Mouse (Mus musculus) limb, embryonic 15.5 days (tissue): ENCODE results near the gene Exosc6. TPM values are rescaled to one million over a fixed set of nuclear protein-coding genes. Genes with fewer than 3 reads are reported as not detected.
"Not testable (repeated sequence)": the region's sequence is repeated elsewhere in the genome, so short reads cannot be mapped to it uniquely, and the experiment has no call there.

Experiments
- ATAC-seq: fragments of 200-750 bp; cut with Nextera tagmentation; 2 replicates; pipeline ENCODE4 v1.8.0; 2017; ENCODE audit warnings: low read depth, moderate TSS enrichment; ENCODE audit not compliant: insufficient number of reproducible peaks, low FRiP score, low TSS enrichment
- H3K27ac ChIP-seq: fragments of 300-500 bp; sonication (generic); 2 replicates; pipeline ENCODE4 v1.5.1; 2015; ENCODE audit warnings: moderate library complexity, mild to moderate bottlenecking, inconsistent platforms
- H3K27me3 ChIP-seq: fragments of 300-500 bp; sonication (generic); 2 replicates; pipeline ENCODE4 v1.6.1; 2015; ENCODE audit warnings: inconsistent platforms
- H3K36me3 ChIP-seq: fragments of 300-500 bp; sonication (generic); 2 replicates; pipeline ENCODE4 v1.6.1; 2015; ENCODE audit warnings: inconsistent platforms
- H3K4me1 ChIP-seq: fragments of 300-500 bp; sonication (generic); 2 replicates; pipeline ENCODE4 v1.6.1; 2015; ENCODE audit warnings: inconsistent platforms
- H3K4me2 ChIP-seq: fragments of 300-500 bp; sonication (generic); 2 replicates; pipeline ENCODE4 v1.6.1; 2015; ENCODE audit warnings: mild to moderate bottlenecking, inconsistent platforms
- H3K4me3 ChIP-seq: fragments of 300-500 bp; sonication (generic); 2 replicates; pipeline ENCODE4 v1.5.1; 2015; ENCODE audit warnings: mild to moderate bottlenecking, inconsistent platforms
- H3K9ac ChIP-seq: fragments of 300-500 bp; sonication (generic); 2 replicates; pipeline ENCODE4 v1.6.1; 2015; ENCODE audit warnings: inconsistent platforms
- H3K9me3 ChIP-seq: fragments of 300-500 bp; sonication (generic); 2 replicates; pipeline ENCODE4 v1.6.1; 2016; ENCODE audit warnings: inconsistent platforms
- WGBS: fragments of 180-500 bp; shearing (Covaris S2); methylation state at CpG from one replicate; pipeline ENCODE4 v1.1.7; 2015; 5-methylcytosine and 5-hydroxymethylcytosine counted together
- polyA plus RNA-seq: library from polyadenylated mRNA; unstranded; fragments of >200 nt; fragmentation: Nextera tagmentation; extraction: Ambion mirVana; gene quantifications from 2 replicates; pipeline ENCODE4 v1.2.1, GENCODE M21; 2015

Exosc6 gene
- polyA plus RNA-seq, 1 experiment from 2014 or later = 8.2 TPM

DNA sequence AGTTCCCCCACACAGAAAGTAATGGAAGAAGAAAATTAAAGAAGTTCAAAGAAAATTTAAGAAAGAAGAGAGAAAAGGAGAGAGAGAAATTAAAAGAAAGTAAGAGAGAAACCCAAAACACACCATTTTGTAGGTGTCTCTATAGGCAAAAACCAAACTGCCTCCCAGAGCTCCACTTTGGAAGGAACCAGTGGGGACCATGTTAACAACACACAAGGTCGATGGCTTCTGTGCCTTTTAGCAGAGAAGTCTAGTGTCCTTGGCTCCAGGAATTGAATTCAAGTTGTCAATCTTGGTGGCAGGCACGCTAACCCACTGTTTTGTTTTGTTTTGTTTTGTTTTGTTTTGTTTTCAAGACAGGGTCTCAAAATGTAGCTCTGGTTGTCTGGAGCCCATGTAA lies 6.8 kb downstream of the Exosc6 start:
- 60% methylated on average over 2 of the region's 2 CpGs for WGBS
- H3K9ac ChIP-seq = no peak overlapping the region
- peaks cover 17% of the 10 kb centered on the region for H3K4me1 ChIP-seq
- H3K9me3 ChIP-seq = no peaks in the 10 kb centered on the region
- H3K36me3 ChIP-seq = peaks cover 9% of the 10 kb centered on the region; the same call in 1 of the 2 replicates
- peak overlapping the region; percentile 66 for H3K4me3 ChIP-seq
- no peaks in the 10 kb centered on the region for H3K27me3 ChIP-seq
- peak overlapping the region; percentile 70 for H3K4me2 ChIP-seq
- ATAC-seq = no peak
- peak overlapping the region; percentile 9; the same call in 1 of the 2 replicates for H3K27ac ChIP-seq

DNA sequence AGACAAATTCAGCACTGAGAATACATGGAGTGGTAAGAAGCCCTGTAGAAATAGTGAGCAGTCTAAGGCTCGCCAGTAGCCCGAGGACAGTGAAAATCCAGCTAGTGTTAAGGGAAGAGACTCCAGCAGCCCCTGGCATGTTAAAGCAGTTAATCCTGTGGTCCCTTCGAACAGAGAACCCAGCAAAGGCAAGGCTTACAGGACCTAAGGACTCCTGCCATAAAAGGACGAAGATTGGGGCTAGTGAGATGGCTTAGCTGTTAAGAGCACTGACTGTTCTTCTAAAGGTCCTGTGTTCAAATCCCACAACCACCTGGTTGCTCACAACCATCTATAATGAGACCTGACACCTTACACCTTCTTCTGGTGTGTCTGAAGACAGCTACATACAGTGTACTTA lies 10.2 kb downstream of the Exosc6 start:
- no peak for ATAC-seq
- Histone ChIP-seq H3K27ac (no peak overlapping the region), H3K27me3 (no peaks in the 10 kb centered on the region), H3K9ac (no peak overlapping the region), H3K4me3 (no peak overlapping the region), H3K4me2 (no peak overlapping the region), H3K9me3 (no peaks in the 10 kb centered on the region), H3K4me1 (peaks cover 9% of the 10 kb centered on the region), H3K36me3 (no peaks in the 10 kb centered on the region)
- 59% methylated on average over 4 of the region's 4 CpGs for WGBS

DNA sequence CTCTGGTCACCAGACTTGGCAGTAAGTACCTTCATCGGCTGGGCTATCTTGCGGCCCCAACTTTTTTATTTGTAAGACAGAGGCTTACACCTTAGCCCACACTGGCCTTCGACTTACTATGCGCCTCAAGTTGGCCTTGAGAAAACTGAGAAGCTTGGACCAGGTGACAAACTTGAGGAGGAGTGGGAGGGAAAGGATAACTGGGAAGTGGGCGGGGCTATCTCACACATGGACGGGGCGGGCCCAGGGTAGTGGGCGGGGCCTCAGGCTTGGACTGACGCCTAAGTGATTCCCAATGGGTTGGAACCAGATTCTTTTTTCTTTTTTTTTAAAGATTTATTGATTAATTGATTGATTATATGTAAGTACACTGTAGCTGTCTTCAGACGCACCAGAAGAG lies 11.3 kb downstream of the Exosc6 start:
- no peak overlapping the region for H3K4me2 ChIP-seq
- no peaks in the 10 kb centered on the region for H3K36me3 ChIP-seq
- H3K4me3 ChIP-seq = no peak overlapping the region
- H3K27me3 ChIP-seq = no peaks in the 10 kb centered on the region
- 29% methylated on average over 10 of the region's 10 CpGs for whole genome bisulfite sequencing
- no peak overlapping the region for H3K9ac ChIP-seq
- H3K4me1 ChIP-seq = no peaks in the 10 kb centered on the region
- H3K27ac ChIP-seq = no peak overlapping the region
- H3K9me3 ChIP-seq = no peaks in the 10 kb centered on the region
- ATAC-seq = no peak

DNA sequence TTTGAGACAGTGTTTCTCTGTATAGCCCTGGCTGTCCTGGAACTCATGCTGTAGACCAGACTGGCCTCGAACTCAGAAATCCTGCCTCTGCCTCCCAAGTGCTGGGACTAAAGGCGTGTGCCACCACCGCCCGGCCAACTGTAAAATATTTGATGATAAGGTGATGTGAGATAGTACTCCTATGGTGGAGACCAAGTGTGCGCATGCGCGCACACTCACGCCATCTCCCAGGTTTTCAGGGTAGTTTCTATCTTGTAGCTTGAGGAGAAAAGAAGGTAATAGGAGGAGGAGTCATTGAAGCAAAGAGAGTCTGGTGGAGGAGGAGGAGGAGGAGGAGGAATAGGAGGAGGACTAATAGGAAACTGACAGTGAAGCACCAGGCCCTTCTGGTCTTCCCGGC lies 12.5 kb downstream of the Exosc6 start:
- not testable (repeated sequence) for H3K9me3 ChIP-seq, H3K27ac ChIP-seq, H3K9ac ChIP-seq, ATAC-seq, H3K36me3 ChIP-seq, H3K4me1 ChIP-seq, H3K27me3 ChIP-seq, H3K4me2 ChIP-seq, H3K4me3 ChIP-seq
- 92% methylated on average over 9 of the region's 9 CpGs for WGBS

DNA sequence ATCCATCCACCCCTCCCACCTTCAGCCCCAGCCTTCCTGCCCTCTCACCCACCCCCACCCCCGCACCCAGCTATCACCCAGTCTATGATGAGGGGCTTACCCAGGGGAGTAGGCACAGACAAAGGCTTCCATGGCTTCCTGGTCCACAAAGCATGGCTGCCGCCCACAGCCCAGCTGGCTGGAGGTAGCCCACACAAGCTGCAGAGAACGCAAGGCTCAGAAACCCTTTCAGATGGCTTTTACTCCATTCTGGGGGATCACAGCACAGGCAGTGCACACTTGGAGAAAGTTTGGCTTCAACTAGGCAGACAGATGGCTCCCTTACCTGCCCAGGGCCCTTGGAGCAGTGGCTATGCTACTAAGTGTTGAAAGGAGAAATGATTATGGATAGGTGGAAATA lies 19.8 kb downstream of the Exosc6 start:
- Histone ChIP-seq H3K9me3 (no peaks in the 10 kb centered on the region), H3K27me3 (no peaks in the 10 kb centered on the region), H3K4me1 (no peaks in the 10 kb centered on the region; the same call in 1 of the 2 replicates), H3K9ac (no peak overlapping the region), H3K36me3 (no peaks in the 10 kb centered on the region), H3K27ac (no peak overlapping the region), H3K4me3 (no peak overlapping the region), H3K4me2 (no peak overlapping the region)
- no peak for ATAC-seq
- 83% methylated on average over 3 of the region's 3 CpGs for WGBS

DNA sequence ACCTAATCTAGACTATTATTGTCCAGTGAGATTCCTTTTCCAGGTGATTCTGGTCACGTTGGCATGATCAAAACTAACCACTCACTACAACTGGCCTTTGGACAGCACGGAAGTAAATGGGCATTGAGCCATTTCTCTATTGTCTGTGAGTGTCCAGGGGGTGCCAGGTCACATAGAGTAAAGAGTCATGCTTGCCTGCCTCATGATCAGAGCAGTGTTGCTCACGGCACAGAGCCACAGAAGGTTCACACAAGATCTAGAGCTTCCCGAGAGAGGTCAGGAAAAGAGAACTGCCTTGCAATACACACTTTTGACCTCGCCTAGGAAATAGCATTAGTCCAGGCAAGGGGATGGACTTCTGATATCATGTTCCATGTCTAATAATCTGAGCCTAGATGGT lies 23.3 kb downstream of the Exosc6 start:
- Histone ChIP-seq H3K9me3 (no peaks in the 10 kb centered on the region), H3K4me2 (no peak overlapping the region), H3K4me3 (no peak overlapping the region), H3K27me3 (no peaks in the 10 kb centered on the region), H3K36me3 (no peaks in the 10 kb centered on the region), H3K4me1 (no peaks in the 10 kb centered on the region; the same call in 1 of the 2 replicates), H3K9ac (no peak overlapping the region), H3K27ac (no peak overlapping the region)
- 68% methylated on average over 5 of the region's 5 CpGs for WGBS
- no peak for ATAC-seq

DNA sequence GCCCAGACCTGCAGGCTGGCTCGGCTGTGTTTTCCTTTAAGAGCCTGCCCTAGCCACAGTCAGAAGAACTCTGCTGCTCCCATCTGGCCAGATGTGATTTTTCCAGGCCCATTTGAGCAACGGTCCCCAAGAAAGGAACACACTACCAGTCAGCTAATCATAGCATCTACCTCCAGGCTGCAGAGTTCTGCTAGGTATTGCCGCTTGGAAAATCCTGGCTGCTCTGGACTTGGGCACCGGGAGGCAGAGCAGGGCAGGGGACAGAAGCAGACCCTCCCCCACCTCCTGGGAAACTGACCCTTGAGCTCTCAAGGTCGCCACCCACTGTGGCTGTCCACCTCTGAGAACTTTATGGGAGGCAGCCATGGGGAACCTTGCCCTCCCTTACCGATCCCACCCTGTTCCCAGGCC lies 23.7 kb downstream of the Exosc6 start:
- H3K27me3 ChIP-seq = no peaks in the 10 kb centered on the region
- no peak overlapping the region for H3K9ac ChIP-seq
- no peaks in the 10 kb centered on the region for H3K9me3 ChIP-seq

DNA sequence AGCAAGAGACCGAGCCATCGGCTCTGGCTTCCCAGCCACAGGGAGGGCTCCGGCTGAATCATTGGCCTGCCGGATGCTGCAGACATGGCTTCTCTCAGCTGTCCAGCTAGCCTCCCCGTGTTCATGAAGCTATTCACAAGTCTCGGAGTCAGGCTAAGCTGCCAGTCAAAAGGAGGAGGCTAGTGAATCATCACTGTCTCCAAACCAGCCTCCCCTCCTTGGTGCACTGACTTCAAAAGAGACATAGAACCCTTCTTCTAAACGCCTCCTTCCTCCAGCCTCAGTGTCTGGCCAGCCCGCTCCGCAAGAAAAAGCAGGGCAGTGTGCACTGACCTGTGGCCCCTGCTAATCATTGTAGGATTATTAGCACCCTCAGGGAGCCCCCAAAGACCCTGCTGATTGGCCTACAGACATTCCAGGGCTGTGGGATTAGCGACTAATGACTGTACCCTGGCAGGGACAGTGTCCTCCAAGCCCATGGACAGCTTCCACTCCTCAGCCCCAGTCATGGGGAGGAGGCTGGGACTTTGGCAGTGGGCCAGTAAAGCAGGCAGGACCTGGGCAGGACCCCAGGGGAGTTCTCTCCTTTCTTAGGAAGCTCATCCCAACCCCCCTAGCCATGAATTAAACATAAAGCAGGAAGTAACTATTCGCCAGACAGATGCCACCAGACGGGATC lies 25.6 kb downstream of the Exosc6 start:
- Histone ChIP-seq H3K4me1 (no peaks in the 10 kb centered on the region; the same call in 1 of the 2 replicates), H3K4me3 (no peak overlapping the region), H3K9me3 (no peaks in the 10 kb centered on the region), H3K27ac (no peak overlapping the region), H3K36me3 (no peaks in the 10 kb centered on the region), H3K9ac (no peak overlapping the region), H3K27me3 (no peaks in the 10 kb centered on the region), H3K4me2 (no peak overlapping the region)
- WGBS = 48% methylated on average over 12 of the region's 12 CpGs
- ATAC-seq = no peak

More for the DNA sequence above, 23.7 kb downstream of the Exosc6 start:
- no peak overlapping the region for H3K4me3 ChIP-seq
- H3K4me1 ChIP-seq = no peaks in the 10 kb centered on the region; the same call in 1 of the 2 replicates
- WGBS = 27% methylated on average over 6 of the region's 6 CpGs
- no peak overlapping the region for H3K4me2 ChIP-seq
- ATAC-seq = no peak
- H3K36me3 ChIP-seq = no peaks in the 10 kb centered on the region
- no peak overlapping the region for H3K27ac ChIP-seq

DNA sequence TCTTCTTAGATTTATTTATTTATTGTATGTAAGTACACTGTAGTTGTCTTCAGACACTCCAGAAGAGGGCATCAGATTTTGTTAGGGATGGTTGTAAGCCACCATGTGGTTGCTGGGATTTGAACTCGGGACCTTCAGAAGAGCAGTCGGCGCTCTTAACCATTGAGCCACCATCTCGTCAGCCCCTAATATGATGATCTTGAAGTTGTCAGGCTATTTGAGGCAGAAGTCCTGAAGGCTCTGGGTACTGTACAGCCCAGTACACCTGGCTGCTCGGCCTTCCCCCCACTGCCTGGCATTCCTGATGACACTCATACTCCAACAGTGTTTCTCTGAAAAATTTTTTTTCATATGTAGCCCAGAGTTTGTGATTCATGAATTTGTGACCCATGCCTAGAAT lies 27.8 kb downstream of the Exosc6 start:
- H3K9me3 ChIP-seq = not testable (repeated sequence)

DNA sequence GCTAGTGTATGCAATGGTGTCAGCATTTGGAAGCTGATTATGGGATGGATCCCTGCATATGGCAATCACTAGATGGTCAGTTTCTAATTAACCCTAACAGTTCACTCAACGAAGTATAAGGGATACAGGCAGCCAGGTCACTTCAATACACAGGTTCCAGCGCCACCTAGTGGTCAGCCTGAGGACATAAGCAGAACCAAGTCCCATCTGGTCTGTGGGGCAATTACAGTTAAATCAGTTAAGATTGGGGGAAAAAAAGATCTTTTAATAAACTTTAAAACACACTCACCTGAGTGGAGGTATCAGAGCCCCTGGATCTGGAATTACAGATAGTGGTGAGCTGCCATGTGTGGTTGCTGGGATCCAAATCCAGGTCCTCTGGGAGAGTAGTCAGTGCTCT lies 34.0 kb downstream of the Exosc6 start:
- H3K27ac ChIP-seq = no peak overlapping the region
- no peak for ATAC-seq
- H3K4me2 ChIP-seq = no peak overlapping the region
- 0% methylated on average over 2 of the region's 2 CpGs for WGBS
- H3K27me3 ChIP-seq = no peaks in the 10 kb centered on the region
- H3K4me1 ChIP-seq = peaks cover 6% of the 10 kb centered on the region
- no peak overlapping the region for H3K4me3 ChIP-seq
- H3K36me3 ChIP-seq = no peaks in the 10 kb centered on the region
- H3K9me3 ChIP-seq = no peaks in the 10 kb centered on the region
- no peak overlapping the region for H3K9ac ChIP-seq

More for the DNA sequence above, 27.8 kb downstream of the Exosc6 start:
- H3K27me3 ChIP-seq, ATAC-seq, H3K27ac ChIP-seq, H3K4me3 ChIP-seq, H3K4me1 ChIP-seq, H3K9ac ChIP-seq, H3K4me2 ChIP-seq, H3K36me3 ChIP-seq: not testable (repeated sequence)
- 84% methylated on average over 5 of the region's 5 CpGs for WGBS

DNA sequence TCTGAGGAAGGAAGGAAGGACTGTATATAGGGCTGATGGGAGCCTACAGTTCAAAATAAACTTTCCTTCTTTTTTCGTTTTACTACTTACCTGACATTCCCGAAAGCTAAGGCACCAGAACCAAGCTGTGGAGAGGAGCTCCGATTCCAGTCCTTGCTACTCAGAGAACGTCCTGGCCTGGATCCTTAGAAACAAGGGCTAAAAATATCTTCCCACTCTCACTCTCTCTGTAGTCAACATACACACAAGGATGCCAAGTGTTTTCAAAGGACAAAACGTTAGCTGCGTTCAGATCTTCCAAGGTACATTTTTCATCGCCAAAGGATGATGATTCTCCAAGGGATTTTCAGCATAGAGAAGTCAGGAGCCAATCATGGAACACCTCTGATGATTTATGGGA lies 35.6 kb downstream of the Exosc6 start:
- WGBS = 79% methylated on average over 7 of the region's 7 CpGs
- Histone ChIP-seq H3K4me2 (no peak overlapping the region), H3K4me3 (no peak overlapping the region), H3K27me3 (no peaks in the 10 kb centered on the region), H3K27ac (no peak overlapping the region), H3K4me1 (peaks cover 11% of the 10 kb centered on the region), H3K9me3 (no peaks in the 10 kb centered on the region), H3K36me3 (no peaks in the 10 kb centered on the region), H3K9ac (no peak overlapping the region)
- no peak for ATAC-seq

DNA sequence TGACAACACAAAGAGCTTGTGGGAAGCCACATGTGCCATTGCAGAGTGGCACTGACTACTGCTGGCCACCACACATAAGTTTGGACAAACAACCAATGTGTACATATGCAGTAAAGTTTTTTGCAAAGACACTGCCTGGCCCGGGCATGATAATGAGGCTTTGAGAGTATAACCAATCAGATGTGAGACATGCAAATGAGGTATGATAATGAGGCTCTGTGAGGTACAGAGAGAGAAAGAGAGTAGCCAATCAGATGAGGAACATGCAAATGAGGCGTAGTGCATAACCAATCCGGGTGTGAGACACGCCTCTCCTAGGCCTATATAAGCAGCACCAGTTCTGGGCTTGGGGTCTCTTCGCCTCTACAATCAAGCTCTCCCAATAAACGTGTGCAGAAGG lies 36.2 kb downstream of the Exosc6 start, which contains the start of gene Clec18a:
Gene Clec18a, minus strand, starts transcription at position 101 of the 400 bp plus-strand sequence.
- H3K4me1 ChIP-seq = peaks cover 11% of the 10 kb centered on the region
- WGBS = 88% methylated on average over 6 of the region's 6 CpGs
- not testable (repeated sequence) for H3K4me2 ChIP-seq, H3K36me3 ChIP-seq, ATAC-seq, H3K27me3 ChIP-seq, H3K9ac ChIP-seq, H3K9me3 ChIP-seq, H3K27ac ChIP-seq, H3K4me3 ChIP-seq
